Mouse (Mus musculus): ENCODE data around the gene Kif24.
"Not testable (repeated sequence)": the region's sequence is repeated elsewhere in the genome, so short reads cannot be mapped to it uniquely, and the experiment has no call there.

Gene Kif24

DNA sequence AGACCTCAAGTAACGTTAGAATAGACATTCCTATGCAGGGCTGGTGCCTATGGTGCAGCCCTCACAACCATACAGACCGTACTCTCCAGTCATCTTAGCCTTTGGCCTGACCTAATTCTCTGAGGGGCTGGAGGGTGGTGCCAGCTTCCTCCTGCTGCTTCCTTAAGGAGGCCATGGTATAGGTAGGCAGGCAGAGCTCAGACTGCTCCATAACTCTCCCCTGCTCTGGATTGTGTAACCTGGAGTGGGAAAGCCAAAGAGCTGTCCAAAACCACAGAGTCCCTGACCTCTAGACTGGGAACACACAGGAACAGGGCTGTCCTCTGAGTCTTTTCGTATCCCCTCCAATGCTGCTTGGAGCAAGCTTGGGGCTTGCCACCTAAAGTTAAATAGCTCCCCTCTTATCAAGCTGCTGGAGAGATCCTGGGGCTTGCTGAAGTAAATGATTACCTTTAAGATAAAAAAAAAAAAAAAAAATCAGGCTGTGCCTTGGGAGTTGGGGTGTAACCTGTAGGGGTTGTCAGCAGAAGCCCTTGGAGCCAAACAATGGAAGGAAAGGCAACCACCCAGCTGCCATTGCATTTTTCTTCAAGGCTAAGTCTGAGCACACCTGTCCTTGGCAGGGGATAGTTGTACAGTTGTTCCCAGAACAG, 28.9 kb upstream of the Kif24 start:
- DNase-seq (ENCODE audit: low read depth, low spot score) = no peak

DNA sequence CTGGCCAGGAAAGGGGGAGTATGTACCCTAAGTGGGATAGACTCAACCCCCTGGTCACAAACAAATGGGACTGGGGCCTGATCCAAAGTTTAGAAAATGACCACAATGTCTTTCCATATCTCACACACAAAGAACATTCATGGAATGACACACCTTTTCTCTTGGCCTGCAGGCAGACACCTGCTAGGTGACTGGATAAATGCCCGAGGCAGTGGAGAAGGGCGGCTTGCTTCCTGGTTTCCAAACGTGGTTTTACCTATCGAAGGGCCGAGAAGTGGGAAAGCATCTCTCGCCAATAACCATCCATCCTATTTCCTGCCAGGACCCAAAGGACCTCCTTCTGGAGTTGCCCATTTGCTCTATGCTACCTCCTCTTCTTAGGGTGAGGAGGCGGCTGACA, 28.3 kb upstream of the Kif24 start:
- DNase-seq (ENCODE audit: low read depth, low spot score) = no peak

DNA sequence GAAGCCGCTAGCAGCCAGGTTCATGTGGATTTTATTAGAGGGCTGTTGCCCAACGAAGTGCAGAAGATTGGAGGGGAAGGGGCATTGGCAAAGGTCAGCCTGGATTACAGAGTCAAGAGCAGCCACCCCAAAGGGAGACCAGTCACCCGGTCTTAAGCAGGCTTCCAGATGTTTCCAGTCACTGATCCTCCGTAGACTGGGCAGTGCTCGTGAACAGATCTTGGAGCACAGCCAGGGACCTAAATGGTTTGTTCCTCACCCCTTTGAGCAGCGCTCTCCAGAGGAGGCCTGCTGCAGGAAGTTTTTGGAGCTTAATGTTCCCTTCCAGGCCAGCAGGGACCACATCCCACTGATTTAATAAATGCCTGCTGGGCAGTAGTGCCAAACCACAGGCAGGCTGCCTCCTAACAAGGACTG, 16.9 kb upstream of the Kif24 start:
- DNase-seq (ENCODE audit: low read depth, low spot score) = peak; percentile 81

DNA sequence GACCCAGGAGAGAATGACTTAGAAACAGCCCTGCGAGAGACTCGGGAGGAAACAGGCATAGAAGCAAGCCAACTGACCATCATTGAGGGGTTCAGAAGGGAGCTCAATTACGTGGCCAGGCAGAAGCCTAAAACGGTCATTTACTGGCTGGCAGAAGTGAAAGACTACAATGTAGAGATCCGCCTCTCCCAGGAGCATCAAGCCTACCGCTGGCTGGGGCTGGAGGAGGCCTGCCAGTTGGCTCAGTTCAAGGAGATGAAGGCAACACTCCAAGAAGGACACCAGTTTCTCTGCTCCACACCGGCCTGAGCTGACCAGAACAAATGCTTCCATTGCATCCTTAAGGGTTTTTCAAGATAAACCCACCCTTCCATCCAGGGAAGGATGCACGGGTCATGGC, 15.6 kb upstream of the Kif24 start:
- no peak for DNase-seq (ENCODE audit: low read depth, low spot score)

DNA sequence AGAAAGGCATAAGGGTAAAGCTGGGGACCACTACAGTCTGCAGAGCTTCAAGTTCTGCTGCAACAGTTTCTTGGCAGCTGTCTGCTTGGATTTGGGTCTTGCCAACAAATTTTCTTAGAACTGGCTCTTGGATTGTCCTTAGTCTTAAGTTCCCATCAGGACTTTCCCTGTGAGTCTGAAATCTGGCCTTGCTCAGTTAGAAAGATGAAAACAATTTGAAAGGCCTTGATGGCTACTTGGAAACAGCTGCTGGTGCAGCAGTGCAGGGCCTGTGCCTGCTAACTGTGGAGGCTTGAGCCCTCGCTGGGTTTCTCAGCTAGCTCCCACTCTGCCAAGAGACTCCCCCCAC, 14.7 kb upstream of the Kif24 start:
- DNase-seq (ENCODE audit: low read depth, low spot score) = no peak

DNA sequence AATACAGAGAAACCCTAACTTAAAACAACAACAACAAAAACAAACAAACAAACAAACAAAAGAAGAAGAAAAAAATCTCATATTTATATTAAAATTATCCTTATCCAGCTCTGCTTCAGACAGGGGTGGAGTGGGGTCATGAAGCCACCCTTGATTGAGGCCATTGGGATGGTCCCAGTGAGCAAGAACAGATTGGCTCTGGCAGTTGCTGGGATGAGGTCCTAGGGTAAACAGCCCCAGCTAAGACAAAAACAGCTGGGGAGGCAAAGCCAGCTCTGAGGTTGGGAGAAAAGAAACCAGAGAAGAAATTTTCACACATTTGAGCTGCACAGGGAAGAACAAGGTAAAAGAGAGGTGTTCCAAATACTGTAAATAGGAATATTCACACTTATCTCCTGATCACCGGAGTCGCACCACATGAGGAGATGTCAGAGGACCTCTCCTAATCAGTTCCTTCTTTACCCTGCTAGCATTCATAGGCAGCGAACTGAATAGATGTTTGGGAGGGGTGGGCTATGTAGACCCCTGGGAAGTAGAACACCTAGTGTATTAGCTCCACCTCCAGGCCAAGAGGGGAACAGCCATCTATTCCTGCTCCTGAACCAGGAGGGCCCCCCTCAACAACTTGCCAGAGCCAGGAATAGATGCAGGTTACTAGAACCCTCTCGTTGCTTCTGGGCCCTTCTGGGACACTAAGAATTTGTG, 14.2 kb upstream of the Kif24 start:
- DNase-seq (ENCODE audit: low read depth, low spot score) = no peak

DNA sequence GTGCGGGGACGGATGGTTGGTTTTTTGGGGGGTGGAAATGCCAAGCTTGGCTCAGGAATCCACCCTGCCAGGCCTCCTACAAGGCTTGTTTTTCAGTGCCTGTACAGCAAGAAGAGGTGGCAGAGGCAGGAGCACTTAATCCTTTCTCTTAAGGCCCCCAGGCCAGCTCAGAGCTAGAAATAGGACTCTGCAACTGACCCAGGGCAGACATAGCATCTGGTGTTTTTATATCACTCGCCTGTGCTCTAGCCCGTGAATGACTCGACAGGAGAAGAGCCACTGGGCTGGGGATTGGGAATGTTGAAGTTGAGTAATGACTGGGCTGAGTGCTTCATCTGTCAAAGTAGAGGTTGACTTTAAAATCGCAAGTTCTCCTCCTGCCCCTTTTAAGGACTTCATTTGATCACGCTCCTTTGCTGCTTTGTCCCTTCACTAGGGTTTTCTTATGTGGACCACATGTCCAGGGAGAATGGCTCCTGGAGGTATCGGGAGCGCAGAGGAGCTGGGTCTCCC, 13.0 kb upstream of the Kif24 start:
- DNase-seq (ENCODE audit: low read depth, low spot score) = no peak

DNA sequence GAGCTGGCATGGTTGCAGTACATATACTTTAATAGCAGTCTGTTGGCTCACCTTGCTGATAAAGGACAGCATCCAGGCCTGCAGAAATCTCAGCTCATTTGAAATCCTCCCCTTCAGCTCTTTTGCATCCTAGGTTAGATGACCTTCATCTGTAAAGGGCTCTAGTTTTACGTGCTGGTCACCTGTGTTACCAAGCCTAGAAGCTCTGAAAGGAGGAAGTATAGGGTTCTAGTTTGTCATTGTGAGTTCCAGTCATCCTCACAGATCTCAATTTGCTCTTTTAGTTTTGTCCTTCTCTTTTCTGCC, 6.7 kb upstream of the Kif24 start:
- DNase-seq (ENCODE audit: low read depth, low spot score) = no peak

DNA sequence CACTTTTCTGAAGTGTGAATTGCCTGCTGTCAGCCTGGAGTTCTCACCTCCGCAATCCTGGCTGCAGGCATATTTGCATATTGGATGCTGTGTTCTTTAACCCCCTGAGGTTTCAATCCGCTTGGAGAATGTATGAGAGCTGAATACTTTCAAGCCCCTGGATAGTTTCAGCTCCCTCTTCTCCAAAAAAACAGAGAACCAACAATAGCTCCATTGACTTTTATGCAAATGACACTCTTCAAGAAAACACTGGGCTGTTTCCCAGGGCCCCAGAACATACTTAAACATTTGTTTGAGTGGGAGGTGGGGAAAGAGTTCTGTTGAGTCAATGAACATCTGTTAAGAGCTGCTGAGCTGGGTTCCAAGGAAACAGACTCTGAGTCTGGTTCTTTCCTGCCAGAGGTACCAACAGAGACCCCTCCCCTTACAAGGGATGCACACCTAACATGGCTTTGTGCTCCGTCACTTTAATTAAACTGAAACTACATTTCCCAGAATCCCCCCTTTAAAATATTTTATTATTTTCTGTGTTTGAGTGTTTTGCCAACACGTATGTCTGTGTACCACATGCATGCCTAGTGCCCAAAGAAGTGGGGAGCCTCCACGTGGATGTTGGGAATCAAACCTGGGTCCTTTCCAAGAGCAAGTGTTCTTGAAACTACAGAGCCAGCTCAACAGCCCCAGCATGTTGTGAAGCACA, 6.1 kb upstream of the Kif24 start:
- DNase-seq (ENCODE audit: low read depth, low spot score) = no peak

DNA sequence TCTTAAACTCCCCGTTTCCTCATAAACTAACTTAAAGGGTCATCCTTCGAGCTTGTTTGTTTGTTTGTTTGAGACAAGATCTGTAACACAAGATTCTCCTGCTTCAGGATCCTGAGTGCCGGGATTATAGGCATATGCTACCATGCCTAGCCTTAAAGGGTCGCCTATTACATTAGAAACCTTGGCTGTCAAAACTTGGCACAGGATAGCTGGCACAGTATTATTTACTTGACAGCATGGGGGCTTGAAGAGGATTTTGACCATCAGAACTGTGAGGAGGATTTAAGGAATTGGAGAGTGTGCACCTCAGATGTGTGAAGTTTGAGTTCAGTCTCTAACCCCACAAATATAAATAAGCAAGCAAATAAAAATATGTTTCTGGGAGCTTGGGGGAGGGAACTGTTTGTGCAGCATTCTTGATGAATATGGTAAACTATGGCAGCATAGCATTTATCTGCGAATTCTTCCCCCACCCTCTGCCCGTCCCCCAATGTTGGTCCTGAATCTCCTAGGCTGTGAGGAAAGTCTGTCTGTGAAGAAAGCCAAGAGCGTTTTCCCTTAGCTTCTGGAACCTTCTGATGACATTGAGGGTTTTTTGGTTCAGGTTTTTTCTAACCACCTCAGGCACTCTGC, 5.5 kb upstream of the Kif24 start:
- DNase-seq (ENCODE audit: low read depth, low spot score) = no peak

DNA sequence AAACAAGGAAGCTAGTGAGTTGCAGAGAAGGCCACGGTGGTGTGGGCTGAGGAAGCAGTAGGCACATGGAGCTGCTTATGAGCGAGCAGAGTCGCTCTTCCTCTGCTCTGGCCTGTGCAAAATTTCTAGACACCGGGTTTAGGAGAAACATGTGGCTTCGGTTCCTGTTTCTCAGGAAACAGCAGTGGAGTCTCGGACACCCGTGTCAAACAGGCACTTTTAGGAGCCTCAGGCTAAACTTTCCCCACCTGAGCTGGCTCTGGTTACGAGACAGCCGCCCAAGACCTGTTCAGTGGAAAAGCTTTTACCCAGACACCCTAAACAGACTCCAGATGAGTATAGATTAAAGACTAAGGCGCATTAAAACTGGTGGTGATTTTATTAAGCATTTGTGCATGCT, 4.5 kb upstream of the Kif24 start:
- DNase-seq (ENCODE audit: low read depth, low spot score) = peak; percentile 50

DNA sequence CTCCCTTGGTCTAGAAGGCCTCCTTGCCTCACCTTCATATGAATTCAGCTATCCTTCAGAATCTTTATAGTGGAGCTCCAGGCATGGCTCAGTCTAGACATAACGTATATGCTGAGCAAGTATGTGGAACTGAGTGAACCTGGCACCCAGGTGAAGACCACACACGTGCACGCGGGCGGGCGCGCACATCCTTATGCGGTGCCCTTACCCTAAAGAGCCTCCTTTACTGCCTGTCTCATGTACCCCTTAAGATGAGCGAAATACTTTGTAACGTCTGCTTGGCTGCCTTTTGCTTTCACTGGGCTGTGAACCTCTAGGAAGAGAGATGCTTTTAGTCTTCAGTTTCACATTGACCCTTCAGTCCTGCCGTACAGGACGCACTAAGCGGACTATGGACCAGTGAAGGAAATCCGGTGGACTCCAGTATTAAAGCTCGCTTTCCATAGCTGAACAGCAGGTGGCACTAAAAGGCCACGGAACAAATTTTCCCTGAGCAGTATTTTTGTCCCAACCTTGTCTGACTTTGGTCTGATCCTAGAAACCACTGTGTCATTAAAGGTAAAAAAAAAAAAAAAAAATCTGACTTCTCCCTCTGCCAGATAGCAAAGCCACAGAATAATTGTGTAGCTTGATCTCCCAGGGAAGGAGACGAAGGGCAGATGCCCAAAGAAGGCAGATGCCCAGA, 3.9 kb upstream of the Kif24 start:
- DNase-seq (ENCODE audit: low read depth, low spot score) = peak; percentile 68

DNA sequence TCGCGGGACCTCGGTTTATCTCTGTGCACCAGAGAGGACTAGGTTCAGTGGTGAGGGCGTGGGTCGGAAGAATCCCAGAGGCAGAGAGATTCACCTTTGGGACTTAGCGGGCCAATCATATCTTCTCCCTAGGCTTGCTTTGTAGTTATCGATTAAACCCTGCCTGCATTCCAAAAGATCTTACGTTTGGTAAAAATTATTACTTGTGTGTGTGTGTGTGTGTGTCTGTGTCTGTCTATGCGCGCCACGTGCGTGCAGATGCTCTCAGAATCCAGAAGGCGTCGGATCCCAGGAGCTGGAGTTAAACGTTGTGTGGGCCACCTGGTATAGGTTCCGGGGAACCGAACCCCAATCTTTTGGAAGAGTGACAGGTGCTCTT, 589 bp upstream of the Kif24 start:
- DNase-seq (ENCODE audit: low read depth, low spot score) = no peak

DNA sequence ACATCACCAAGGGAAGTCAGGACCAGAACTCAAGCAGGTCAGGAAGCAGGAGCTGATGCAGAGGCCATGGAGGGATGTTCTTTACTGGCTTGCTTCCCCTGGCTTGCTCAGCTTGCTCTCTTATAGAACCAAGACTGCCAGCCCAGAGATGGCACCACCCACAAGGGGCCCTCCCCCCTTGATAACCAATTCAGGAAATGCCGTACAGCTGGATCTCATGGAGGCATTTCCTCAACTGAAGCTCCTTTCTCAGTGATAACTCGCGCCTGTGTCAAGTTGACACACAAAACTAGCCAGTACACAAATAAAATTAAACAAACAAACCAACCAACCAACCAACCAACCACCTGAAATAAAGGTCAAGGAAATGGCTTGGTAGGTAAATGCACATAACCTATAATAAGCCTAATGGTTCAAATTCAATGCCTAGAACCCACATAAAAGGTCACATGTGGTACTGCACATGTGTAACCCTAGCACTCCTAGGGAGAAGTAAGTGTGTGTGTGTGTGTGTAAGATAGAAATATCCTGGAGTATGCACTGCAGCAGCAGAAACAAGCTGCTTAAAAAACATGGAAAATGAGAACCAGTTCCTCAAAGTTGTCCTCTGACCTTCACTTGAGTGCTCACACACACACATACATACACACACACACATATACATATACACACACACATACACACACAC, 1.5 kb downstream of the Kif24 start:
- not testable (repeated sequence) for DNase-seq (ENCODE audit: low read depth, low spot score)

DNA sequence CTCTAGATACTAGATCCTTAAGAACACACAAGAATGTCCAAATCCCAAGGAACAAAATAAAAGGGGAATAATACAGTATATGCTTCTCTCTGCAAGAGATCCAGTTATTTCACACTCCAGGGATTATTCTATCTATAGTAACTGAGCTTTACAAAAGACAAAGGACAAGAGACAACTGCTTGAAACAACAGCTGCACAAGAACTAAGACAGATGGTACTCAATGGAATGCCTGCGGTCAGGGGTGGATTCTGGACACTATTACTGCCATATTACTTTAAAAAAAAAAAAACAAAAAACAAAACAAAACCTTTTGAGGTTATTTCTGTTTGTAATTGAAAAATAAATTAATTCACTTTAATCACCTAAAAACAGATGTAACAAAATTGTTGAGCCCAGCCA, 4.0 kb downstream of the Kif24 start:
- no peak for DNase-seq (ENCODE audit: low read depth, low spot score)

DNA sequence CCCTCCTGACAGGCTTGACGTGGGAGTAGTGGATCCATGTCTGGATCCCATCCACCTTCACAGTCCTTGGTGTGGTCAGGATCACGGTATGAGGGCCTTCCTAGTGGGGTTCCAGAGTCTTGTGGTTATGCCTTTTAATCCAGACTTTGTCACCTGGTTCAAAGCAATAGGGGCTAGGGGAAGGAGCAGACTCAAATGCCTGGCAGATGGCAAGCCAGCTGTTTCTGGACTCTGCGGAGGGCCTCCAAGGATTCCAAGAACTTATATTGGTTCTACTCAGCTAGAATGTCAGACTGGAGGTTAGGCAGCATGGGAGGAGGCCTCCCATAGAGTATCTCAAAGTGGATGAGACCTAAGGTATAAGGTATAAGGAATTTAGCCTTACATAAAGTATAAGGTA, 17.1 kb downstream of the Kif24 start:
- DNase-seq (ENCODE audit: low read depth, low spot score) = no peak

DNA sequence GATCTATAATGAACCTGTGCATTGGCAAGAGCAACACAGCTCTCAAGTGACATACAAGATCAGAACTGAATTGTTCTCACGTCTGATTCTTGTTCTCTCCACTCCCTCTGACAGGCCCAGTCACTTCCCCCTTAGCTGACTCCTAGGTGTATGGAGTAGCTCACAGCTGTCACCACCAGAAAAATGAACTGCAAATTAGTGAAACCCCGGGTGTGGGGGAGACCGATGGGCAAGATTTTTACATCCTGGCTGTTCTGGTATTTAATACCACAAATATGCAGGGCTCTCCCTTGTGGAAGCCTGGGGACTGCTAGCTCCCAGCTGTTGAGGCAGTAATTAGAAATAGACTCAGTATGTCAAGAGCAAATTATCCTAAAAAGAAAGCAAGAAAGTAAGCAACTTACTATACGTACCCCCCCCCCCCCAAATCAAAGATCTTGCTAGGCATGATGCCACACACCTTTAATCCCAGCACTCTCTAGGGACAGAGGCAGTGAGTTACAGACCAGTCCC, 21.8 kb downstream of the Kif24 start:
- peak; percentile 4 for DNase-seq (ENCODE audit: low read depth, low spot score)

DNA sequence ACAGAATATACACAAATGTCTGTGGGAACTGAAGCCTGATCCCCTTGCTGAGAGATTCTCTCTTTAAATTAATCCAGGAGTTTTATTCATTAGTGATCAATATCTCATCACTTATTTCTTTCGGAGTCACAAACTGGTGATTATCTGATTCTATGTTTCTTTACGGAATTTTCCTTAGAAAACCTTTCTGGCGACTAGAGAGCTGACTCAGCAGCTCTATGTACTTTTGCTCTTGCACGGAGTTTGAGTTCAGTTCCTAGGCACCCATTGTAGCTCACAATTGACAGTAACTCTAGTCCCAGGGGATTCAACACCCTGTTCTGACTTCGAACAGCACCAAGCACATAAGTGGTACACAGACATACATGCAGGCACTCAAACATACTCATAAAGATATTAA, 25.8 kb downstream of the Kif24 start:
- no peak for DNase-seq (ENCODE audit: low read depth, low spot score)

DNA sequence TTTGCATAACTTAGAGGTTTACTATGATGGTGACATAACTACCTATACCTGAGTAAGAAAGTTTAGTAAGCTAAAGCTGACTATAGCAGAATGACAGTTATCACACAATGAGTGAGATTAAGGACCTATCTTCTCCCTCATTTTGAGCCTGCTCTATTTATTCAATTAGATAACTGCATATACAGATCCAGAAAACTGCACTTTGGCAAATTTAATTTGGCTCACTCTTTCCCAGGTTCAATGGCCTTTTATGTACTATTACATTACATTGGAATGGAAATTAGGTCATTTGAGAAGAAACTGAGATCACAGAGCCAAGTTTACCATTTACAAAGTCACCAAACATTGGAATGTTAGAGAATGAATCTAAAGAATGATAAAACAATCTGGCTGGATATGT, 47.7 kb downstream of the Kif24 start:
- no peak for DNase-seq (ENCODE audit: low read depth, low spot score)

DNA sequence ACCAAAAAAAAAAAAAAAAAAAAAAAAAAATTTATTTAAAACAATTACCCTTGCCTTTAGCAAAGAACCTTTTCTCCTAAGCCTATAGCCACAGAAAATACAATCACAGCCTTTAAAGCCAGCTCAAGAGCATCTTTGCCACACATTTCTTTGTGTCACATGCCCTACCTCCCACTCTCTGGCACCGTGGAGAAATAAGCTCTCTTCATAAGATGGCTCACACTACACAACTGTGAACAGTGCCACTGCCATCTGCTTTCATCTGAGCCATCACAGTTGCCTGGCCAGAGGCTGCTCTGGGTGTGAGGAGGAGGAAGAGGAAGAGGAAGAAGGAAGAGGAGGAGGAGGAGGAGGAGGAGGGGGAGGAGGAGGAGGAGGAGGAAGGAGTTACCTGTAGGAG, 55.3 kb downstream of the Kif24 start:
- no peak for DNase-seq (ENCODE audit: low read depth, low spot score)

DNA sequence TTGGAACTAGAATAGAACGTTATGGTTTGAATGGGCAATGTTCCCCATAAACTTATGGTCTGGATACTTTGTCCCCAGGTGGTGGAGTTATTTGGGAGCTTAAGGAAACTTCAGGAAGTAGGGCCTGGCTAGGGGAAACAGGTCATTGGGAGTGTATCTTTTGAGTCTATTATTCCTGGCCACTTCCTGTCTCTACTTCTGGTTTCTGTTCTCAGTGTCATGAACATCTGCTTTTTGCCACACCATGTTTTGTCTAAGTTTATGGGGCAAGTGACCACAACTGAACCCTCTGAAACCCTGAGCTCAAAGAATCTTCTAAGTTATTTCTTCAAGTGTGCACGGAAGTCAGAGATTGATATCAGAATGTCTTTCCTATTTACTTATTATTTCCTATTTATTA, 57.3 kb downstream of the Kif24 start:
- no peak for DNase-seq (ENCODE audit: low read depth, low spot score)

Data from forelimb bud, embryonic 11.5 days (tissue).